In the genomic region with DNA sequence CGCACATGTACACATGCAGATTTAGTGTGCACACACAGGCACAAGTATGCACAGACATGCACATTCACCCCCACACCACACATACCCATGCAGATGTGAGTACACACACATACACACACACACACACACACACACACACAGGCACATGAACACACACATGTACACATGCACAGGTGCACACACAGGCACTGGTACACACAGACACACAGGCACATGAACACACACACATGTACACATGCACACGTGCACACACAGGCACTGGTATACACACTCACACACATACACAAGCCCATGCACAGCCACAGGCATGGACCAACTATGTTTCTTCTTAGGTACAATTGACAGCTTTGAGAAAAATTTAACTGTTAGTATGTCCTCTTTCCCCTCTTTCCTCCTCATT, we compare ENCODE assay signal across 27 mouse cellular contexts.
"Had no signal": no experiment of that assay in that cellular context is flagged by ENCODE, and none has a peak within 500 bp of the region (broad histone marks: within the 10 kb centered on the region; RNA-seq: fewer than 3 reads in every experiment).

No protein-coding gene starts in this region.

- H3K9ac ChIP-seq: embryonic facial prominence, embryonic 12.5 days; embryonic facial prominence, embryonic 13.5 days; embryonic facial prominence, embryonic 15.5 days; forebrain, embryonic 12.5 days; forebrain, embryonic 13.5 days; forebrain, embryonic 15.5 days; forebrain, postnatal 0 days had no signal

- H3K36me3 ChIP-seq: embryonic facial prominence, embryonic 10.5 days; embryonic facial prominence, embryonic 12.5 days; embryonic facial prominence, embryonic 13.5 days; embryonic facial prominence, embryonic 15.5 days; forebrain, embryonic 10.5 days; forebrain, embryonic 12.5 days; forebrain, embryonic 15.5 days had no signal

- H3K4me2 ChIP-seq: embryonic facial prominence, embryonic 12.5 days; embryonic facial prominence, embryonic 13.5 days; embryonic facial prominence, embryonic 15.5 days; forebrain, embryonic 12.5 days; forebrain, embryonic 13.5 days; forebrain, embryonic 15.5 days had no signal

- DNase-seq: cerebellum, adult 2 months; cerebellum, adult 8-10 months; cerebellum, adult 9-10 months; cerebellum, adult 9-11 months; cerebellum, postnatal 10 days; cerebellum, postnatal 14 days; cerebellum, postnatal 25 days; cerebellum, postnatal 36 days; embryo, embryonic 11 days; forebrain, postnatal 0 days; gastrocnemius, adult 2 months; gastrocnemius, postnatal 25 days; gastrocnemius, postnatal 36 days; heart, adult 11 months; heart, adult 18-20 months; heart, adult 2 months had no signal

- H3K27ac ChIP-seq: embryonic facial prominence, embryonic 10.5 days; embryonic facial prominence, embryonic 12.5 days; embryonic facial prominence, embryonic 13.5 days; embryonic facial prominence, embryonic 15.5 days; forebrain, embryonic 10.5 days; forebrain, embryonic 12.5 days; forebrain, embryonic 13.5 days; forebrain, embryonic 15.5 days; gastrocnemius, adult 2 months; heart, adult 2 months had no signal

- ATAC-seq: forebrain, embryonic 13.5 days; forebrain, embryonic 14.5 days; forebrain, embryonic 15.5 days; forebrain, embryonic 16.5 days; forebrain, postnatal 0 days had no signal

- H3K4me3 ChIP-seq: embryonic facial prominence, embryonic 10.5 days; embryonic facial prominence, embryonic 12.5 days; embryonic facial prominence, embryonic 13.5 days; embryonic facial prominence, embryonic 15.5 days; erythroblast, embryonic 14.5 days; forebrain, embryonic 10.5 days; forebrain, embryonic 12.5 days; forebrain, embryonic 13.5 days; forebrain, embryonic 15.5 days; gastrocnemius, adult 2 months; heart, adult 2 months had no signal

- H3K9me3 ChIP-seq: embryonic facial prominence, embryonic 10.5 days; embryonic facial prominence, embryonic 12.5 days; embryonic facial prominence, embryonic 13.5 days; embryonic facial prominence, embryonic 15.5 days; forebrain, embryonic 10.5 days; forebrain, embryonic 12.5 days; forebrain, embryonic 13.5 days; forebrain, embryonic 15.5 days had no signal
